ENCODE assay signal across 8 mouse cellular contexts in genomic region chr10:23786631-23787038, GRCm38 (mm10). TPM values are rescaled to one million over a fixed set of nuclear protein-coding genes. Genes with fewer than 3 reads are reported as not detected.
DNase-seq lines count a peak whose midpoint lies in the region; ATAC-seq and TF ChIP-seq lines count a peak whose summit lies in the region.
"Not testable (repeated sequence)": the region's sequence is repeated elsewhere in the genome, so short reads cannot be mapped to it uniquely, and the experiment has no call there.

No protein-coding gene starts in this region.

- not testable (repeated sequence) for H3K9me3 ChIP-seq in E14TG2a.4 (ENCODE audit: low read length); embryonic facial prominence, embryonic 11.5 days (replicated peaks; ENCODE audit: control insufficient read depth, low read length); forebrain, postnatal 0 days (ENCODE audit: low read length); hindbrain, embryonic 12.5 days (replicated peaks); kidney, embryonic 16.5 days (ENCODE audit: low read length); liver, embryonic 14.5 days (ENCODE audit: control insufficient read depth, low read length); midbrain, embryonic 13.5 days

- peak; percentile 46 for ATAC-seq in embryonic facial prominence, embryonic 11.5 days (replicated peaks; ENCODE audit: insufficient number of reproducible peaks, low FRiP score, low TSS enrichment, low read depth)
- peak; percentile 56 for ATAC-seq in forebrain, postnatal 0 days
- ATAC-seq in hindbrain, embryonic 12.5 days (ENCODE audit: low FRiP score), result peak; percentile 66
- peak; percentile 39 for ATAC-seq in kidney, embryonic 16.5 days (ENCODE audit: low FRiP score, low TSS enrichment)
- peak; percentile 19; the same call in 1 of the 2 replicates for ATAC-seq in liver, embryonic 14.5 days (ENCODE audit: insufficient read depth)
- ATAC-seq in midbrain, embryonic 13.5 days, result peak; percentile 76

- peaks cover 42% of the 10 kb centered on the region for H3K36me3 ChIP-seq in E14TG2a.4 (ENCODE audit: insufficient read depth, low read length)
- H3K36me3 ChIP-seq in embryonic facial prominence, embryonic 11.5 days (replicated peaks; ENCODE audit: control insufficient read depth, insufficient read depth, low read depth, low read length); splenic B cell, adult 2 months (ENCODE audit: control insufficient read depth, insufficient read depth, low read length, poor library complexity, severe bottlenecking): not testable (repeated sequence)
- H3K36me3 ChIP-seq in forebrain, postnatal 0 days (ENCODE audit: insufficient read depth), result peaks cover 22% of the 10 kb centered on the region
- peaks cover 25% of the 10 kb centered on the region for H3K36me3 ChIP-seq in hindbrain, embryonic 12.5 days
- peaks cover 34% of the 10 kb centered on the region for H3K36me3 ChIP-seq in kidney, embryonic 16.5 days (ENCODE audit: insufficient read depth, low read length)
- peaks cover 24% of the 10 kb centered on the region for H3K36me3 ChIP-seq in liver, embryonic 14.5 days (replicated peaks; ENCODE audit: control insufficient read depth, insufficient read depth, low read depth)
- peaks cover 28% of the 10 kb centered on the region for H3K36me3 ChIP-seq in midbrain, embryonic 13.5 days

- 0% methylated on average over 23 of the region's 23 CpGs for WGBS in embryonic facial prominence, embryonic 11.5 days
- under 1% methylated on average over 23 of the region's 23 CpGs for WGBS in forebrain, postnatal 0 days
- WGBS in hindbrain, embryonic 12.5 days, result under 1% methylated on average over 23 of the region's 23 CpGs
- 0% methylated on average over 23 of the region's 23 CpGs for WGBS in kidney, embryonic 16.5 days
- under 1% methylated on average over 23 of the region's 23 CpGs for WGBS in liver, embryonic 14.5 days (ENCODE audit: insufficient replicate concordance)
- under 1% methylated on average over 23 of the region's 23 CpGs for WGBS in midbrain, embryonic 13.5 days

- not testable (repeated sequence) for DNase-seq in embryonic facial prominence, embryonic 11.5 days (ENCODE audit: low spot score); liver, embryonic 14.5 days (ENCODE audit: low read depth in 3 of 3, low spot score in 3 of 3)
- peak; percentile 37 for DNase-seq in forebrain, postnatal 0 days
- DNase-seq in splenic B cell, adult 2 months (ENCODE audit: low read depth, low spot score), result peak; percentile 25

- peak overlapping the region; percentile 94 for H3K9ac ChIP-seq in embryonic facial prominence, embryonic 11.5 days (replicated peaks; ENCODE audit: low read length)
- H3K9ac ChIP-seq in forebrain, postnatal 0 days, result peak overlapping the region; percentile 85
- H3K9ac ChIP-seq in hindbrain, embryonic 12.5 days, result peak overlapping the region; percentile 87
- H3K9ac ChIP-seq in kidney, embryonic 16.5 days (replicated peaks; ENCODE audit: low read length), result peak overlapping the region; percentile 90
- peak overlapping the region; percentile 91 for H3K9ac ChIP-seq in liver, embryonic 14.5 days (replicated peaks)
- peak overlapping the region; percentile 97 for H3K9ac ChIP-seq in midbrain, embryonic 13.5 days (replicated peaks)

- not testable (repeated sequence) for TF ChIP-seq EP300 in liver, embryonic 14.5 days (IDR thresholded peaks at IDR 0.05; ENCODE audit: low read depth)

- H3K27me3 ChIP-seq in E14TG2a.4 (ENCODE audit: insufficient read depth, low read length); embryonic facial prominence, embryonic 11.5 days (ENCODE audit: control insufficient read depth, insufficient read depth, low read length); forebrain, postnatal 0 days (ENCODE audit: insufficient read depth, low read length); hindbrain, embryonic 12.5 days; kidney, embryonic 16.5 days (ENCODE audit: insufficient read depth, low read length); liver, embryonic 14.5 days (ENCODE audit: control insufficient read depth, insufficient read depth, low read length); midbrain, embryonic 13.5 days; splenic B cell, adult 2 months (ENCODE audit: control insufficient read depth, insufficient read depth, low read length, poor library complexity, severe bottlenecking): not testable (repeated sequence)

- H3K4me3 ChIP-seq in E14TG2a.4 (replicated peaks; ENCODE audit: low read length), result peak overlapping the region; percentile 97
- peak overlapping the region; percentile 86 for H3K4me3 ChIP-seq in embryonic facial prominence, embryonic 11.5 days (ENCODE audit: low read depth, low read length)
- H3K4me3 ChIP-seq in forebrain, postnatal 0 days (ENCODE audit: low read depth, low read length), result peak overlapping the region; percentile 68
- H3K4me3 ChIP-seq in hindbrain, embryonic 12.5 days, result peak overlapping the region; percentile 74
- peak overlapping the region; percentile 72 for H3K4me3 ChIP-seq in kidney, embryonic 16.5 days (ENCODE audit: low read length)
- peak overlapping the region; percentile 76 to 83 for H3K4me3 ChIP-seq in liver, embryonic 14.5 days (ENCODE audit: insufficient read depth in 1 of 2, low read depth in 2 of 2, low read length in 2 of 2)
- peak overlapping the region; percentile 91 for H3K4me3 ChIP-seq in midbrain, embryonic 13.5 days (replicated peaks)

- TF ChIP-seq CTCF in E14TG2a.4 (conservative IDR thresholded peaks at IDR 0.05; ENCODE audit: low read length); forebrain, postnatal 0 days (IDR thresholded peaks at IDR 0.05; ENCODE audit: low read depth); liver, embryonic 14.5 days (IDR thresholded peaks at IDR 0.05; ENCODE audit: low read depth): not testable (repeated sequence)

- peak overlapping the region; percentile 81 for H3K4me2 ChIP-seq in embryonic facial prominence, embryonic 11.5 days (ENCODE audit: low read depth, low read length)
- H3K4me2 ChIP-seq in forebrain, postnatal 0 days (ENCODE audit: low read depth), result peak overlapping the region; percentile 57
- peak overlapping the region; percentile 87 for H3K4me2 ChIP-seq in hindbrain, embryonic 12.5 days (replicated peaks)
- peak overlapping the region; percentile 80 for H3K4me2 ChIP-seq in kidney, embryonic 16.5 days (replicated peaks; ENCODE audit: low read depth, low read length)
- H3K4me2 ChIP-seq in liver, embryonic 14.5 days (ENCODE audit: low read depth), result peak overlapping the region; percentile 77
- H3K4me2 ChIP-seq in midbrain, embryonic 13.5 days (replicated peaks), result peak overlapping the region; percentile 97

- peaks cover 28% of the 10 kb centered on the region for H3K4me1 ChIP-seq in E14TG2a.4 (replicated peaks; ENCODE audit: low read depth, low read length)
- not testable (repeated sequence) for H3K4me1 ChIP-seq in embryonic facial prominence, embryonic 11.5 days (ENCODE audit: control insufficient read depth, insufficient read depth, low read length)
- H3K4me1 ChIP-seq in forebrain, postnatal 0 days (ENCODE audit: insufficient read depth), result peaks cover 11% of the 10 kb centered on the region
- H3K4me1 ChIP-seq in hindbrain, embryonic 12.5 days, result peaks cover 24% of the 10 kb centered on the region
- H3K4me1 ChIP-seq in kidney, embryonic 16.5 days (ENCODE audit: insufficient read depth, low read length), result peaks cover 31% of the 10 kb centered on the region
- H3K4me1 ChIP-seq in liver, embryonic 14.5 days (replicated peaks; ENCODE audit: control insufficient read depth in 2 of 2, insufficient read depth in 2 of 2, low read length in 1 of 2), result peaks cover 12 to 22% of the 10 kb centered on the region in 2 experiments
- H3K4me1 ChIP-seq in midbrain, embryonic 13.5 days (replicated peaks), result peaks cover 32% of the 10 kb centered on the region

- not testable (repeated sequence) for H3K27ac ChIP-seq in embryonic facial prominence, embryonic 11.5 days (replicated peaks; ENCODE audit: low read depth, low read length); midbrain, embryonic 13.5 days
- H3K27ac ChIP-seq in forebrain, postnatal 0 days (ENCODE audit: low read depth, low read length), result peak overlapping the region; percentile 57; the same call in 1 of the 2 replicates
- peak overlapping the region; percentile 18 for H3K27ac ChIP-seq in hindbrain, embryonic 12.5 days
- peak overlapping the region; percentile 57 for H3K27ac ChIP-seq in kidney, embryonic 16.5 days (ENCODE audit: low read length)
- H3K27ac ChIP-seq in liver, embryonic 14.5 days, result peak overlapping the region; percentile 58

RNA-seq across cellular contexts. Expression of gene Rps12, which starts 0.4 kb away (rescaled TPM):
- 126 and 139 TPM in 2 replicates for polyA plus RNA-seq in embryonic facial prominence, embryonic 11.5 days (2014; fragmentation: Nextera tagmentation; extraction: Ambion mirVana)
- total RNA-seq in forebrain, postnatal 0 days (2014; rRNA removed), result 2,036 and 2,577 TPM in 2 replicates
- 134 and 170 TPM in 2 replicates for polyA plus RNA-seq in forebrain, postnatal 0 days (2015; fragmentation: Nextera tagmentation; extraction: Ambion mirVana)
- polyA plus RNA-seq in hindbrain, embryonic 12.5 days (2016; fragmentation: Nextera tagmentation; extraction: Ambion mirVana), result 113 and 116 TPM in 2 replicates
- polyA plus RNA-seq in kidney, embryonic 16.5 days (2015; fragmentation: Nextera tagmentation; extraction: Ambion mirVana), result 128 and 147 TPM in 2 replicates
- polyA plus RNA-seq in liver, embryonic 14.5 days (2012; rRNA removed), result 3,928 and 4,028 TPM in 2 replicates
- 198 and 228 TPM in 2 replicates for polyA plus RNA-seq in liver, embryonic 14.5 days (2014; fragmentation: Nextera tagmentation; extraction: Ambion mirVana)
- 113 and 114 TPM in 2 replicates for polyA plus RNA-seq in midbrain, embryonic 13.5 days (2015; fragmentation: Nextera tagmentation; extraction: Ambion mirVana)

RNA-seq across cellular contexts. Expression of gene Slc18b1, which starts 10.2 kb away (rescaled TPM):
- 21.5 and 22.5 TPM in 2 replicates for polyA plus RNA-seq in embryonic facial prominence, embryonic 11.5 days (2014; fragmentation: Nextera tagmentation; extraction: Ambion mirVana)
- 14.6 and 18.2 TPM in 2 replicates for total RNA-seq in forebrain, postnatal 0 days (2014; rRNA removed)
- 13.2 and 15.0 TPM in 2 replicates for polyA plus RNA-seq in forebrain, postnatal 0 days (2015; fragmentation: Nextera tagmentation; extraction: Ambion mirVana)
- polyA plus RNA-seq in hindbrain, embryonic 12.5 days (2016; fragmentation: Nextera tagmentation; extraction: Ambion mirVana), result 22.5 and 23.5 TPM in 2 replicates
- polyA plus RNA-seq in kidney, embryonic 16.5 days (2015; fragmentation: Nextera tagmentation; extraction: Ambion mirVana), result 18.0 and 20.7 TPM in 2 replicates
- 1.9 TPM in 2 replicates for polyA plus RNA-seq in liver, embryonic 14.5 days (2012; rRNA removed)
- 1.8 and 2.2 TPM in 2 replicates for polyA plus RNA-seq in liver, embryonic 14.5 days (2014; fragmentation: Nextera tagmentation; extraction: Ambion mirVana)
- polyA plus RNA-seq in midbrain, embryonic 13.5 days (2015; fragmentation: Nextera tagmentation; extraction: Ambion mirVana), result 15.3 and 20.6 TPM in 2 replicates

Comparison
In these comparisons a context has a peak if more than half of its experiments do, and no peak if none do; other contexts are left out.
1. ATAC-seq: peak in every context shown above with its lines; median percentile 76 in midbrain, embryonic 13.5 days; 66 in hindbrain, embryonic 12.5 days; 56 in forebrain, postnatal 0 days; 46 in embryonic facial prominence, embryonic 11.5 days; 39 in kidney, embryonic 16.5 days; 19 in liver, embryonic 14.5 days.